Mouse (Mus musculus) heart, embryonic 15.5 days (tissue): ENCODE results near the gene Rtl8b. TPM values are rescaled to one million over a fixed set of nuclear protein-coding genes. Genes with fewer than 3 reads are reported as not detected.
"Not testable (repeated sequence)": the region's sequence is repeated elsewhere in the genome, so short reads cannot be mapped to it uniquely, and the experiment has no call there.

ENCODE experiments used
- ATAC-seq: fragments of 200-750 bp; cut with Nextera tagmentation; replicated peaks from 2 replicates; pipeline ENCODE4 v1.8.0; 2017; ENCODE audit warnings: low read depth, moderate TSS enrichment; ENCODE audit not compliant: insufficient number of reproducible peaks, insufficient read depth, low FRiP score
- H3K27ac ChIP-seq: fragments of 300-500 bp; sonication (generic); 2 replicates; pipeline ENCODE4 v1.5.1; 2015; ENCODE audit warnings: mild to moderate bottlenecking, inconsistent platforms
- H3K27me3 ChIP-seq: fragments of 300-500 bp; sonication (generic); 2 replicates; pipeline ENCODE4 v1.6.1; 2015; ENCODE audit warnings: inconsistent platforms
- H3K36me3 ChIP-seq: fragments of 300-500 bp; sonication (generic); 2 replicates; pipeline ENCODE4 v1.6.1; 2015; ENCODE audit warnings: mild to moderate bottlenecking, inconsistent platforms
- H3K4me1 ChIP-seq: fragments of 300-500 bp; sonication (generic); replicated peaks from 2 replicates; pipeline ENCODE4 v1.6.1; 2015; ENCODE audit warnings: inconsistent platforms
- H3K4me2 ChIP-seq: fragments of 300-500 bp; sonication (generic); 2 replicates; pipeline ENCODE4 v1.6.1; 2015; ENCODE audit warnings: inconsistent platforms, mild to moderate bottlenecking, moderate library complexity
- H3K4me3 ChIP-seq: fragments of 300-500 bp; sonication (generic); 2 replicates; pipeline ENCODE4 v1.5.1; 2015; ENCODE audit warnings: mild to moderate bottlenecking, inconsistent platforms
- H3K9ac ChIP-seq: fragments of 300-500 bp; sonication (generic); 2 replicates; pipeline ENCODE4 v1.6.1; 2015; ENCODE audit warnings: mild to moderate bottlenecking, inconsistent platforms
- H3K9me3 ChIP-seq: fragments of 300-500 bp; sonication (generic); replicated peaks from 2 replicates; pipeline ENCODE4 v1.6.1; 2016; ENCODE audit warnings: inconsistent platforms
- WGBS: fragments of 180-500 bp; shearing (Covaris S2); methylation state at CpG from one replicate; pipeline ENCODE4 v1.1.7; 2015; ENCODE audit warnings: mixed read lengths; 5-methylcytosine and 5-hydroxymethylcytosine counted together
- polyA plus RNA-seq: library from polyadenylated mRNA; unstranded; fragments of >200 nt; fragmentation: Nextera tagmentation; extraction: Ambion mirVana; gene quantifications from 2 replicates; pipeline ENCODE4 v1.2.1, GENCODE M21; 2015

The Rtl8b gene
- polyA plus RNA-seq, result 75.1 and 75.5 TPM in 2 replicates

DNA sequence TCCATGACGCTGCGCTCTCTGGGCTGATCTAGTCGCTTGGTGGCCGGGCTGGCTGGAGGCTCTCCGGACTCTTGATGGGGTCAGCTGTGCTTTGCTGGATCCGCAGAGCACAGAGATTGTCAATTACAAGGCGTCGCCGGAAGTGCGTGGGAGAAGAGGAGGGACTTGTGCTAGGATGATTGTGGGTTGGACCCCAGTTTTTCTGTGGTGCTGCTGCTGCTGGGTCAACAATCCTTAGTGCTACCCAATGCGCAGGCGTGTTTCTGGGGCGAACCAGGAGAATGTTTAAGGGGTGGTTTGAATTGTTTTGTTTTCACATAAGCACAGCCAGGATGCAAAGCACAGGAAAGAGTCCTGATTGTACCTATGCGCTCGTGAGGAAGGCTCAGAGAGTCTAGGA is at the start of gene Rtl8b:
Gene Rtl8b, minus strand, starts transcription at position 115 of the 400 bp plus-strand sequence.
- Histone ChIP-seq H3K27me3 (no peaks in the 10 kb centered on the region), H3K27ac (peak within 1 kb of the TSS; percentile 67), H3K9me3 (no peaks in the 10 kb centered on the region), H3K4me1 (no peaks in the 10 kb centered on the region), H3K36me3 (no peaks in the 10 kb centered on the region), H3K4me2 (peak within 1 kb of the TSS; percentile 56), H3K9ac (no peak within 1 kb of the TSS), H3K4me3 (peak within 1 kb of the TSS; percentile 44)
- peak; percentile 89 for ATAC-seq
- 15% methylated on average over 12 of the region's 15 CpGs for WGBS

- no peaks in the 10 kb centered on the region for H3K27me3 ChIP-seq
- H3K4me1 ChIP-seq, result 0 out of 2 replicates have a peak, but pooled peaks cover 2% of the 10 kb centered on the region
- 21% methylated on average over 49 of the region's 49 CpGs for WGBS
- 0 out of 2 replicates have a peak overlapping the region, but pooled peaks have one; percentile 17 for H3K9ac ChIP-seq
- no peaks in the 10 kb centered on the region for H3K36me3 ChIP-seq
- H3K4me2 ChIP-seq, result peak overlapping the region; percentile 65
- ATAC-seq, result peak; percentile 31
- no peaks in the 10 kb centered on the region for H3K9me3 ChIP-seq
- no peak overlapping the region for H3K27ac ChIP-seq
- peak overlapping the region; percentile 41 for H3K4me3 ChIP-seq
Measured at GRCm38 (mm10) chrX:53716323-53717182, 46.3 kb upstream of the Rtl8b start.

DNA sequence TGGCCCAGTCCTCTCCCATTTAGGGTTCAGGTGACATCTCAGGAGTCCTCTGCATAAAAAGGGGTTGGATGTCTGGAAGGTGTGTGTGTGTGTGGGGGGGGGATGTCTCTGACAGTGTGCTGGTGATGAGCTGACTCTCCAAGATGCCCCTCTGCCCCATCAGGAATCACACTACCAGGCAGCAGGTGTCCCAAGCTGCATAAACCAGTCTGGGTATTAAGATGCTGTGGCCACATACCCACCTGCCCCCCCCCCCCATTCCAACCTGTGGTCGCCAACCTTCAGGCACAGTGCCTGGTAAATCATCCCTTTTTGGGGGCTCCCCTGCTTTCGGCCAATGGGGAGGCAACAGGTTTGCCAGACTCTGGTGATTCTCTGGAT is 45.7 kb upstream of the Rtl8b start:
- WGBS, result 73% methylated on average over 2 of the region's 2 CpGs

DNA sequence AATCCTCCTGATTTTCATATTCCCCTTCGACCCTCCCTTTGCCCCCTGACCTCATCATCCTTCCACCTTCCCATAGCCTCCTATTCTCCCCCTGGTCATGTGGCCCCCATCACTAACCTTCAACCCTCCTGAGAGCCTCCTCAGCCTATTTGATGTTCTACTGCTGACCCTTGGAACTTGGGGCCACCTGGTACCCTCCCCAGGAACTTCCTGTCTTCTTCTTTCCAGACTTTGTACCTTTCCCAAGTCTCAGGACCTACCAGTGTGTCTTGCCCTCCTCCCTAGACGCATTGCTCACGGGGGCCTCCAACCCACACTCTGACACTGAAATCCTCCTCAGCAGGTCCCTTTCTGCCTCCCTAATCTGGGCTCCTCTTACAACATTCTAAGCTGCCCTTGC is 32.5 kb upstream of the Rtl8b start:
- Histone ChIP-seq H3K9me3 (no peaks in the 10 kb centered on the region), H3K4me1 (no peaks in the 10 kb centered on the region), H3K27ac (no peak overlapping the region), H3K27me3 (no peaks in the 10 kb centered on the region), H3K36me3 (no peaks in the 10 kb centered on the region), H3K4me3 (no peak overlapping the region), H3K4me2 (no peak overlapping the region), H3K9ac (no peak overlapping the region)
- 70% methylated on average over 3 of the region's 3 CpGs for WGBS
- no peak for ATAC-seq

More for the DNA sequence above, 45.7 kb upstream of the Rtl8b start:
- Histone ChIP-seq H3K9ac (no peak overlapping the region), H3K27me3 (no peaks in the 10 kb centered on the region), H3K4me2 (peak overlapping the region; percentile 65), H3K27ac (no peak overlapping the region), H3K36me3 (no peaks in the 10 kb centered on the region), H3K4me1 (0 out of 2 replicates have a peak, but pooled peaks cover 2% of the 10 kb centered on the region), H3K4me3 (peak overlapping the region; percentile 41; the same call in 1 of the 2 replicates), H3K9me3 (no peaks in the 10 kb centered on the region)
- ATAC-seq, result no peak

GRCm38 (mm10) chrX:53699225-53699624 is 29.0 kb upstream of the Rtl8b start:
- no peaks in the 10 kb centered on the region for H3K36me3 ChIP-seq
- no peak overlapping the region for H3K9ac ChIP-seq
- H3K27ac ChIP-seq, result no peak overlapping the region
- no peak overlapping the region for H3K4me2 ChIP-seq
- H3K9me3 ChIP-seq, result no peaks in the 10 kb centered on the region
- H3K4me1 ChIP-seq, result no peaks in the 10 kb centered on the region
- no peak for ATAC-seq
- H3K4me3 ChIP-seq, result no peak overlapping the region
- H3K27me3 ChIP-seq, result no peaks in the 10 kb centered on the region
- WGBS, result 79% methylated on average over 2 of the region's 2 CpGs

- Histone ChIP-seq H3K36me3 (no peaks in the 10 kb centered on the region), H3K4me1 (no peaks in the 10 kb centered on the region), H3K9ac (no peak overlapping the region), H3K27me3 (no peaks in the 10 kb centered on the region; the same call in 1 of the 2 replicates), H3K4me3 (no peak overlapping the region), H3K27ac (no peak overlapping the region), H3K4me2 (no peak overlapping the region), H3K9me3 (no peaks in the 10 kb centered on the region)
- ATAC-seq, result no peak
- 65% methylated on average over 9 of the region's 9 CpGs for WGBS
Measured at GRCm38 (mm10) chrX:53694008-53694777, 24.0 kb upstream of the Rtl8b start.

- H3K9me3 ChIP-seq, result no peaks in the 10 kb centered on the region
- H3K4me2 ChIP-seq, result no peak overlapping the region
- no peak overlapping the region for H3K9ac ChIP-seq
- H3K36me3 ChIP-seq, result no peaks in the 10 kb centered on the region
- WGBS, result 76% methylated on average over 2 of the region's 2 CpGs
- no peak for ATAC-seq
- no peaks in the 10 kb centered on the region; the same call in 1 of the 2 replicates for H3K27me3 ChIP-seq
- H3K27ac ChIP-seq, result no peak overlapping the region
- H3K4me1 ChIP-seq, result no peaks in the 10 kb centered on the region
- no peak overlapping the region for H3K4me3 ChIP-seq
Measured at GRCm38 (mm10) chrX:53693141-53693540, 22.9 kb upstream of the Rtl8b start.

DNA sequence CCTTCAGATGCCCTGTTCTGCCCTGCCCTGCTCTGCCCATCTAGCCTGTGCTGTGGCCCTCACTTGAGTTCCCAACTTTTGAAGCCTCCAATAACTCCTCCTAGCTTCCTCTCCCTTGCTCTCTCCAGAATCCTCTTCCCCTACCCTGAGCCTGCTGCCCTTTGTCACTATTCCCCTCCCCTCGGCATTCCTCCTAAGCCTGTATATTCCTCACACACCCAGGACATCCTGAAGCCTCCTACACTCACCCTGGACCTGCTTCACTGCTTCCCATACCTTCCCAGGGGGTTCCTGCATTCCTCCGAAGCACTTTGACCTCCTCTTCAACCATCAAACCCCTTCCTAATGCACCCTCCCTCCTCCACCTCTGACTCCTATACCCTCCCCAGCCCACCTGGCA is 21.9 kb upstream of the Rtl8b start:
- Histone ChIP-seq H3K9ac (no peak overlapping the region), H3K4me3 (no peak overlapping the region), H3K9me3 (no peaks in the 10 kb centered on the region), H3K36me3 (no peaks in the 10 kb centered on the region), H3K4me2 (no peak overlapping the region), H3K4me1 (no peaks in the 10 kb centered on the region), H3K27me3 (no peaks in the 10 kb centered on the region; the same call in 1 of the 2 replicates), H3K27ac (no peak overlapping the region)
- no peak for ATAC-seq
- WGBS, result 51% methylated on average over 2 of the region's 2 CpGs

GRCm38 (mm10) chrX:53684676-53685075 is 14.5 kb upstream of the Rtl8b start:
- WGBS, result 74% methylated on average over 2 of the region's 4 CpGs
- not testable (repeated sequence) for H3K4me3 ChIP-seq, H3K4me1 ChIP-seq, ATAC-seq, H3K36me3 ChIP-seq, H3K9ac ChIP-seq, H3K27me3 ChIP-seq, H3K27ac ChIP-seq, H3K4me2 ChIP-seq, H3K9me3 ChIP-seq

DNA sequence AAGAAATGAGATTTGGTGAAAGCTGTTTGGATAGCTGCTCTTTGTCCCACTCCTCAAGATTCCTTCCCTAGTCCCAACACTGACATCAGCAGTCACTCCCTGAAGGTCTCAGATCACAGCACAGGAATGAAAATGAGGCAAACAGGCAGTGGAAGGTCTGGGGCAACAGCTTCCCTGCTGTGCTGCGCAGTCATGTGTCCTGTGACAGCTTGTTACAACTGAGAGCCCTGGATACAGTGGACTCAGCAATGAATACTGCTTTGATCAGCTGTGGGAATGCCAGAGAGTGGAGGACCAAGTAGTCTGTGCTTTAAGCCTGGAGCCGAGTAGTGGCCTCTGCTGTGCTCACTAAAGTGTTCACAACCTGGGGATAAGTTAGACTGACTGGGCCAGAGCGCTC is 12.4 kb upstream of the Rtl8b start:
- H3K27ac ChIP-seq, H3K4me1 ChIP-seq, H3K27me3 ChIP-seq, H3K4me2 ChIP-seq, H3K9ac ChIP-seq, ATAC-seq, H3K4me3 ChIP-seq, H3K36me3 ChIP-seq, H3K9me3 ChIP-seq: not testable (repeated sequence)
- 56% methylated on average over 2 of the region's 3 CpGs for WGBS

DNA sequence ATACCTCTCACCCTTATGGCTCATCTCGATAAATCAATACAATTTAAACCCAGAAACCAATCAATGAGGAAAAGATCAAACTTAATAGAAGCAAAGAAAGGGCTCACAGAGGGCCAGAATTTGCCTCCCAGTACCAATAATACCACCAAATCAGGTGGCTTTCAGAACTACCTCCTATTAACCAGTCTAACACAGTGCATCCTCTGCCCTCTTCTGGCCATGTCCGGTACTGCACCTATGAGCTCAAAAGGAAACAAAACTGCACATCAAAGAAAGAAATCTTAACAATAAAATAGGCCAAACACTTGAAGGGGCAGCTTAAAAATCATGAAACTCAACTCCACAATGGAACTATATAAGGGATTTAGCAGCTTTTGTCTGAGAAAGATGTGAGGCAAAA is 6.7 kb upstream of the Rtl8b start:
- not testable (repeated sequence) for H3K9me3 ChIP-seq, H3K9ac ChIP-seq, ATAC-seq, H3K36me3 ChIP-seq, H3K4me2 ChIP-seq, H3K27ac ChIP-seq, H3K27me3 ChIP-seq, H3K4me3 ChIP-seq, H3K4me1 ChIP-seq
- 27% methylated on average over 2 of the region's 2 CpGs for WGBS
